Mouse (Mus musculus) testis, adult 2 months (tissue): Measurements from ENCODE around the gene Iqsec1.

Experiments
- CTCF ChIP-seq: fragments of 200-500 bp; IDR thresholded peaks from 2 replicates; pipeline ENCODE4 v1.5.1; 2012; ENCODE audit warnings: low read depth, mild to moderate bottlenecking, inconsistent platforms, low read length, moderate library complexity; ENCODE audit not compliant: control insufficient read depth, insufficient read depth, insufficient replicate concordance
- POLR2A ChIP-seq: fragments of 200-500 bp; IDR thresholded peaks from 2 replicates; pipeline ENCODE4 v1.6.1; 2012; ENCODE audit warnings: low read depth, mild to moderate bottlenecking, inconsistent platforms, low read length, moderate library complexity; ENCODE audit not compliant: control insufficient read depth

DNA sequence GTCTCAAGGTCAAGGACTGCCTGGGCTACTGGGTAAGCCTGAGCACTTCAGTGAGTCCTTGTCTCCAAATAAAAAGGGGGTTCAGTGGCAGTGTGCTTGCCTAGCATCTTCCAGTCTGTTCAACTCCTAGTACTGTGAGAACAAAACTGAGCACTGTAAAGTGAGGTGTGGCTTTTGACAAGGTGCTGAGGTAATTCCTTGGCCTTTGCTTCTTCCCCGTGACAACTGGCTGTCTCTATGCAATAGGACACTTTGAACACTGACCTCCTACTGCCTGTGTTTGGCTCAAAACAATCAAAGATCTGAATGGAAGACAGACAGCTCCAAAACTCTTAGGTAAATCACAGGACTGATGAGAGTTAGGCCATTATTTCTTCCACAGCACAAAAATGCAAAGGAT, 246.0 kb downstream of the Iqsec1 start:
- TF ChIP-seq POLR2A (no peak), CTCF (no peak)
